Mouse (Mus musculus) liver, adult 2 months (tissue): ENCODE measurements around the gene Hnrnpul1.
A peak's percentile ranks its signal among the peaks of the same experiment; 100 is the strongest.

ENCODE experiments used
- CTCF ChIP-seq: fragments of 200-500 bp; IDR thresholded peaks from 2 replicates; pipeline ENCODE4 v1.5.1; 2011; ENCODE audit warnings: low read depth, low read length, control low read depth
- POLR2A ChIP-seq: fragments of 200-500 bp; IDR thresholded peaks from 2 replicates; pipeline ENCODE4 v1.6.1; 2011; ENCODE audit warnings: low read length, control low read depth; ENCODE audit not compliant: insufficient read depth; ENCODE audit errors: extremely low read depth

DNA sequence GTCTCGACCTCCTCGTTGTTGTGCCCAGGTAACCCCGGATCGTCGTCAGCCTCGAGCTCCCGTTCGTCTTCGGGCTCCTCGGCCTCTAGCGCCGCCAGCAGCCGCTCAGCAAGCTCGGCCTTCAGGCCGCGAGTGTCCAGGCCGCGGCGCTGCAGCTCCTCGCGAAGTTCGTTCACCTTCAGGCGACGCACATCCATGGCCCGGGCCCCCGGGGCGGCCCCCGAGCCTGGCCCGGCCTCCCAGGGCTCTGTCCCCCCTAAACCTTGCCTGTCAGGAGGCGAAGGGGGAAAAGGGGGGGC, 169 bp downstream of the Hnrnpul1 start:
- TF ChIP-seq CTCF (0 out of 2 replicates have a peak, but pooled peaks have one; percentile 6), POLR2A (0 out of 2 replicates have a peak, but pooled peaks have one; percentile 2)
